Mouse (Mus musculus) E14TG2a.4 (cell line): ENCODE measurements around the gene Xrcc3.

Source experiments
- H3K27me3 ChIP-seq: 2 replicates; pipeline ENCODE4 v1.6.1; 2014; ENCODE audit warnings: low read length, control low read depth; ENCODE audit not compliant: insufficient read depth
- H3K36me3 ChIP-seq: 2 replicates; pipeline ENCODE4 v1.6.1; 2014; ENCODE audit warnings: low read length, control low read depth; ENCODE audit not compliant: insufficient read depth
- H3K4me1 ChIP-seq: replicated peaks from 2 replicates; pipeline ENCODE4 v1.6.1; 2014; ENCODE audit warnings: low read depth, low read length, control low read depth
- H3K4me3 ChIP-seq: replicated peaks from 2 replicates; pipeline ENCODE4 v1.5.1; 2014; ENCODE audit warnings: mild to moderate bottlenecking, low read length
- H3K9me3 ChIP-seq: 2 replicates; pipeline ENCODE4 v1.6.1; 2014; ENCODE audit warnings: low read length, control low read depth
- CTCF ChIP-seq: conservative IDR thresholded peaks from 2 replicates; pipeline ENCODE4 v1.5.1; 2014; ENCODE audit warnings: low read length
- NANOG ChIP-seq: IDR thresholded peaks from 2 replicates; pipeline ENCODE4 v1.6.1; 2014; ENCODE audit warnings: borderline replicate concordance, low read length, mixed read lengths
- POU5F1 ChIP-seq: IDR thresholded peaks from 2 replicates; pipeline ENCODE4 v1.6.1; 2014; ENCODE audit warnings: low read length, borderline replicate concordance

Xrcc3 gene

DNA sequence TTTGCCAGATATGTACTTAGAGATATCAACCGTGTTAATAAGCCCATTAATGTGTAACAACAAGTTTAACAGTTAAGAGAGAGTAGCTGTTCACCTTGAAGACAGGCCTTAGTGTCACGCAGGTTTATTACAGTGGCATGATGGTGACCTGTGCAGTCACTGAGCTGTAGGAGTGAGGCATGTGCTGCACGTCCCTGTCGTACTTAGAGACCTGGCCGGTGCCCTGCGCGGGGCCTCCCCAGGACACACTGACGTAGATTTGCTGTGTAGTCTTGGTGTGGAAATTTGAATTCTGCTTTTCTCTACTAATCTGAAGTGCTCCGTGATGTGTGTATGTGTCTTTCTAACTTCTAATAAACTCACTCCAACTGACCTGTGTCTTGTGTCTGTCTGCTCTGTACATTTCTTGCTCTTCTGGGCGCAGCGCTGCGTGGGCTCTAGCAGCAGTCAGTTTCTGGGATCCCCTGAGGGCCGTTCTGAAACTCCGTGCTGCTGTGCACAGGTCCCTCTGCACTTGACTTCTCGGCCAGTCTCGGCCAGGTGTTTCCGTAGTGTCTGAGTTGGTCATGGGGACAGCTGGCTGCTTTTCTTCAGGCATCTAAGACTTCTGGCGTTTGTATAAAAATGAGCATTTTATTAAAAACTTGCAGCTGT lies 19.0 kb downstream of the Xrcc3 start:
- no peaks in the 10 kb centered on the region for H3K27me3 ChIP-seq
- H3K36me3 ChIP-seq, result peaks cover 89% of the 10 kb centered on the region
- no peaks in the 10 kb centered on the region for H3K9me3 ChIP-seq
- TF ChIP-seq CTCF (no peak), NANOG (no peak), POU5F1 (no peak)
- peak overlapping the region; percentile 20; the same call in 1 of the 2 replicates for H3K4me3 ChIP-seq
- peaks cover 60% of the 10 kb centered on the region for H3K4me1 ChIP-seq

DNA sequence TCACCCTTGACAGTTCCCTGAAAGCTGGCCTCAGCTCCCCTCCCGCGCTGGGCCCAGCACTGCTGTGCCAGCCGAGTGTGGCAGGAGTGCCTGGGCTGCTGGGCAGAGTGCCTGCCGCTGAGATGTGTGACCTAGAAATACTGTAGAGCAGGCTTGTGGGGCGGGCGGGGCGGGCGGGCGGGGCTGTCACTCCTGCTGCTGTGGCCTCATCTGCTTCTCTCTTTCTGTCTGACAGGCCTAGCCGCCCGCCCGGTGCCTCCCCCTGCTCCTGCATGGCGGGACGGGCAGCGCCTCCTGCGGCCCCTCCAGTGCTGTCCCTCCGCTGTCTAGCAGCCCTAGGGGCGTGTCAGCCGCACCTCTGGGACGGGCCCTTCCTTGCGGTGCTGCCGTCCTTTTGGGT lies 19.6 kb downstream of the Xrcc3 start:
- Histone ChIP-seq H3K4me3 (peak overlapping the region; percentile 54), H3K4me1 (peaks cover 66% of the 10 kb centered on the region), H3K9me3 (no peaks in the 10 kb centered on the region), H3K36me3 (peaks cover 89% of the 10 kb centered on the region), H3K27me3 (no peaks in the 10 kb centered on the region)
- TF ChIP-seq POU5F1 (no peak), NANOG (no peak), CTCF (no peak)

DNA sequence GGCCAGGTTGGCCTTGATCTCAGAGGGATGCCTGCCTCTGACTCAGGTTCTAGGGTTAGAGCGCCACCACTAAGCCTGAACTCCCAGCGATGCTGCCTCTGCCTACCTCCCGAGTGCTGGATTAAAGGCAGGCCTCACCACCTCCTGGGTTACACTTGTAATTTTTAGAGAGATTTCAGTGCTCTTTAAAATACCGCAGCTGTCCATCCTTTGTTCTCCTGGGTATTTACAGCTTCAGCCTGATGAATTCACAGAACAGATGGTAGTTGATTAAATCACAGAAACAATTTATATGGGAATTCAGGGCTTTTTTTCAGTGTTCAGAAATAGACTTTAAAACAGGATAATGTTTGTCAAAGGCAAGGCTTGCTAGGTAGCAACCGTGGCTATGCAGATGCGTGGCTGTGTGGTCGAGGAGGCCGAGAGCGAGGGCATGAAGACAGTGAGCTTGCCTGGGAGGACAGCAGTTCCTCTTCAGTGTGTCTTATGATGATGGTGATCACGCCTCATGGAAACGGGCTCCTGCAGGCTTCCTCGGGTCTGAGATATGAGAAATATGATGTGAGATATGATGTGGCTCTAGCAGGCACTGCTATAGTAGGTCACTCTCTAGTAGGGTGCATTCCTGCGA lies 22.1 kb downstream of the Xrcc3 start:
- H3K4me3 ChIP-seq, result no peak overlapping the region
- peaks cover 94% of the 10 kb centered on the region for H3K36me3 ChIP-seq
- TF ChIP-seq NANOG (no peak), POU5F1 (no peak), CTCF (no peak)
- no peaks in the 10 kb centered on the region for H3K9me3 ChIP-seq
- H3K4me1 ChIP-seq, result peaks cover 72% of the 10 kb centered on the region
- H3K27me3 ChIP-seq, result no peaks in the 10 kb centered on the region

DNA sequence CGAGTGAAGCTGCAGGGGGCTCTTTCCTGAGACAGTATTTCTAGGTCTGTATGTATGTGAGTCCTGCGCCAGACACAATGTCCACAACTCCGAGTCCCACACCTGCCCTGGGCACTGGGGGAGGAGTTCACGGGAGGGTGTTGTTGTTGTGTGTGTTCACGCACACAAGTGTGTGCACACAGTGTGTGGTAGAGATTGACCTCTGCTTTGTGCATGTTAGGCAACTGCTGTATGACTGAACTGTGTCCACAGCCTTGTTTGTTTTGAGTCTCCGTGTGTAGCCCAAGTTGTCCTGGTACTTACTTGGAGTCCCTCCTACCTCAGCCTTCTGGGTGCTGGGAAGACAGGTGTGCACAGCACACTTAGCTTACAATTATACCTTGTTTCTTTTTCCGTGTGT lies 23.0 kb downstream of the Xrcc3 start:
- TF ChIP-seq NANOG (no peak), POU5F1 (no peak), CTCF (no peak)
- Histone ChIP-seq H3K4me3 (no peak overlapping the region), H3K4me1 (peaks cover 66% of the 10 kb centered on the region), H3K36me3 (peaks cover 94% of the 10 kb centered on the region), H3K9me3 (no peaks in the 10 kb centered on the region), H3K27me3 (no peaks in the 10 kb centered on the region)

DNA sequence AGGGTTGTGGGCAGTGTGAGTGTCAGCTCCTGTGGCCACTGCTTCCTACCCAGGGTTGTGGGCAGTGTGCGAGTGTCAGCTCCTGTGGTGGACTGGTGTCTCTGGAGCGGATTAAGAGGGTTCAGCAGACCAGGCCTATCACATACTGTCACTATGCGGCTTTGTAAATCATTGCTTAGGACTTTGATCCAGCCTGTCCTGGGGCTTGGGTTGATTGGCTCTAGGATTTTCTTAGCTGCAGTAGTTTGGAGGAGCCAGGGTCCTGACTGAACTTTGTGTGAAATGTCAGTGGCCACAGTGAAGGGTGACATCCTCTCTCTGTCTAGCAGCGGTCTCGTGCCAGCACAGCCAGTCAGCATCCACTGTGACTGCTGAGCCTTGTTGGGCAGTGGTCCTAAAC lies 23.6 kb downstream of the Xrcc3 start:
- Histone ChIP-seq H3K4me1 (peaks cover 64% of the 10 kb centered on the region), H3K36me3 (peaks cover 95% of the 10 kb centered on the region), H3K4me3 (no peak overlapping the region), H3K27me3 (no peaks in the 10 kb centered on the region), H3K9me3 (no peaks in the 10 kb centered on the region)
- no peak for TF ChIP-seq NANOG
- TF ChIP-seq POU5F1, result no peak
- no peak for TF ChIP-seq CTCF

- peaks cover 91% of the 10 kb centered on the region for H3K36me3 ChIP-seq
- H3K27me3 ChIP-seq, result no peaks in the 10 kb centered on the region
- H3K4me3 ChIP-seq, result no peak overlapping the region
- H3K4me1 ChIP-seq, result peaks cover 62% of the 10 kb centered on the region
- H3K9me3 ChIP-seq, result no peaks in the 10 kb centered on the region
- no peak for TF ChIP-seq CTCF
- no peak for TF ChIP-seq NANOG
- TF ChIP-seq POU5F1, result no peak
These were observed 26.7 kb downstream of the Xrcc3 start for GRCm38 (mm10) chr12:111787015-111787414.

DNA sequence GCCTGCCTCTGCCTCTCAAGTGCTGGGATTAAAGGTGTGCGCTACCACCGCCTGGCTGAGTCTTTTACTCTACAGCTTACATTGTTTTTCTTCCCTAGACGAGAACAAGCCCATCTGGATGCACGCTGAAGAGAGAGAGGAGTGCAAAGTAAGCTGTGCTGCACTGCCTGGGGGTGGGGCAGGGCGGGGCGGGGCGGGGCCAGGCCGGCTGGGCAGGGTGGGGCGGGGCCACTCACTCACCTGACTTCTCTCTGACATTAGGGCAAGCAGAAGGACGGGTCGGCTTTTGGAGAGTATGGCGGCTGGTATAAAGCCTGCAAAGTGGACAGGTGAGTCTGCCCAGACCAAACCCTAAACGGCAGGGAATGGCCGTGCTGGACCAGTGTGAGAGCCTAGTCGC lies 28.5 kb downstream of the Xrcc3 start:
- Histone ChIP-seq H3K4me3 (no peak overlapping the region), H3K27me3 (no peaks in the 10 kb centered on the region), H3K36me3 (peaks cover 91% of the 10 kb centered on the region), H3K9me3 (no peaks in the 10 kb centered on the region), H3K4me1 (peaks cover 58% of the 10 kb centered on the region)
- TF ChIP-seq NANOG (no peak), POU5F1 (no peak)

DNA sequence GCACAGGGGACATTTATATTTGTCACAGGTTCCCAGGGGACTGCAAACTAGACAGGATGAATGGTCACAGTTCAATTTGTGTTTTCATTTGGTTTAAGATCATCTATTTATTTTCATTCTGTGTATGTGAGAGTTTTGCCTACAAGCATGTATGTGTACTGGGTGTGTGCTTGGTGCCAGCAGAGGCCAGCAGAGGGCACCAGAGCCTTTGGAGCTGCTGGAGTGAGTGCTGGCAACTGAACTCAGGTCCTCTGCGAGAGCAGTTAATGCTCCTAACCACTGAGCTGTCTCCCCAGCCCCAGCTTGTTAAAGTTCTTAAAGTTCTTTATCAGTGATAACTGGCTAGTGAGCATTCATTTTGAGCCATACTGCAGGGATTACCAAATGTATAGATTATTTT lies 34.1 kb downstream of the Xrcc3 start:
- peaks cover 96% of the 10 kb centered on the region for H3K36me3 ChIP-seq

More for the DNA sequence above, 34.1 kb downstream of the Xrcc3 start:
- Histone ChIP-seq H3K4me3 (no peak overlapping the region), H3K4me1 (peaks cover 27% of the 10 kb centered on the region), H3K9me3 (no peaks in the 10 kb centered on the region), H3K27me3 (no peaks in the 10 kb centered on the region)
- TF ChIP-seq POU5F1, result no peak
- peak; percentile 51 for TF ChIP-seq CTCF
- TF ChIP-seq NANOG, result no peak
